Mouse (Mus musculus) c-Kit-positive CD71-positive TER-119-positive erythroid progenitor cells, embryonic 14.5 days (primary cell): Measurements from ENCODE around the gene Stk35.
A peak's percentile ranks its signal among the peaks of the same experiment; 100 is the strongest.
"Not testable (repeated sequence)": the region's sequence is repeated elsewhere in the genome, so short reads cannot be mapped to it uniquely, and the experiment has no call there.

Experiments
- DNase-seq: peaks from one replicate; pipeline ENCODE4 v3.0.0-alpha.2; 2013; ENCODE audit warnings: low spot score

Gene Stk35

DNA sequence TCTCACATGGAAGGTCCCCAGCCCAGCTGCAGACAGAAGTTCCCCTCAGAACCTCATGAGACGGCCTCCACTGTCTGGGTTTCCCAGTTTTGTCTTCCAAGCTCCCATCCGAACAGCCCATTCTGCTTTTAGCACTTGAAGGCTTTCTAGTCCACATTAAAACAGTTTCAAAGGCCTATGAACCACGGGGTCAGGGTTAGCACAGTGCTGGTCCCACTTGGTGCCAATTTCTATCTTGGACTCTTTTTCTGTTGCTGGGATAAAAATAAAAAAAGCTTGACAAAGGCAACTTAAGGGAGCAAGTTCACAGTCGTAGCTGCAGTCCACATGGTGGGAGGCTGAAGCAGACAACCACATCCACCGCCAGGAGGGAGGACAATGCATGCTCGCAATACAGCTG, 34.6 kb downstream of the Stk35 start:
- DNase-seq = no peak

DNA sequence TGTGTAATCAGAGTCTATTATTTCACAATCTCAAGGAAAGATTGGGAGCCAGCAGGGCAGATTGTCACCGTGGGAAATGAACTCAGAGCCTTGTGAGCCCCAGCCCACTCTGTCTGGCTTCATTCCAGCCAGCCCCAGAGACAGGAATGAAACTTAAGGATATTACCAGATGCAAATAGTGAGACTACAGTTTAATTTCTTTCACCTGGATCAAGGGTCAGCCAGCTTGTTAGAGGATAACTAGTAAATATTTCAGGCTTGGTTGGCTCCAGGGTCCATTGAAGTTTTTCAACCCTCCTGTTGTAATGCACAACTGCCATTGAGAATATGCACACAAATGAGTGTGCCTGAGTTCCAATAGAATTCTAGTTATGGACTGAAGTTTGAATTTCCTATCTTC, 36.6 kb downstream of the Stk35 start:
- no peak for DNase-seq

DNA sequence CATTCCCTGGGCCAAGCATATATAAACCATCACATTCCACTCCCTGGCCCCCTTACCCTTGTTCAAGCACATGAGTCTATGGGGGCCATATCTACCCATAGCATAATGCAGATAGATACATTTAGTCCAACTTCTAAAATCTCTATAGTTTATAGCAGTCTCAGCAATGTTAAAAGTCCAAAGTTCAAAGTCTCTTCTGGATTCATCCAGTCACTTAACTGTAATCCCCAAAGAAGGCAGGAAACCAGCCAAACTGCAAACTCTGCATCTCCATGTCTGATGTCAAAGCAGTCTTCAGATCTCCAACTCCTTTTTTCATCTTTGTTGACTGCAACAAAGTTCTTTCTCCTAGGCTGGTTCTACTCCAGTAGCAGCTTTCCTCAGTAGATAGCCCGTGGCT, 38.0 kb downstream of the Stk35 start:
- no peak for DNase-seq

DNA sequence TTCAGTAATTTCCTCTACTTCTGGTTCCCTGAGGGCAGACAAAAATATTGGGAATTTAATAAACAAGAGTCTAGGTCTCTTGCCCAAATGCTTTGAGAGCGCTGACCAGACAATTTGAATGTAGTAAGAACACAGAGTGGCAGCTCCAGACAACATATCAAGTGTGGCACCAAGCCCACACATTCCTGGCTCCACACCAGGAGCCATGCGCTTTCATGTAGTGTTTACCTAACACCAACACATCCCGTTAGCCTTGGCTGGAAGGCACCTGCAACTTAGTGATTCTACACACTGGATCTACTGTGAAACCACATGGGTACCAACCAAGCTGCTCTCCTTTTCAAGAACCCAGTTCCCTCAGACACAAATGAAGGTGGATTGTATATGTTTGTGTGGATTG, 45.5 kb downstream of the Stk35 start:
- DNase-seq = no peak

DNA sequence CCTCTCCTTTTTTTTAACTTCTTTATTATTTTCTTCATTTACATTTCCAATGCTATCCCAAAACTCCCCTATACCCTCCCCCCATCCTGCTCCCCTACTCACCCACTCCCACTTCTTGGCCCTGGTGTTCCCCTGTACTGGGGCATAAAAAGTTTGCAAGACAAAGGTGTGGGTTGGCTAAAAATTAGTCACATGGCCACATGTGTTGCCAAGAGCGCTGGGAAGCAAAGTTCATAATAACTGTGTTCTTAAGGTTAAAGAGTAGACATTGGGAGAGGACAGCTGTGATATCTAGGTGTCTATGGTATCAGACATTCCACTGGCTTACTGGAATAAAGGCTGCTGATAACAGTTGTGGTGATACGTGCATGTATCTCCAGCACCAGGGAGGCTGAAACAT, 46.2 kb downstream of the Stk35 start:
- no peak for DNase-seq

DNA sequence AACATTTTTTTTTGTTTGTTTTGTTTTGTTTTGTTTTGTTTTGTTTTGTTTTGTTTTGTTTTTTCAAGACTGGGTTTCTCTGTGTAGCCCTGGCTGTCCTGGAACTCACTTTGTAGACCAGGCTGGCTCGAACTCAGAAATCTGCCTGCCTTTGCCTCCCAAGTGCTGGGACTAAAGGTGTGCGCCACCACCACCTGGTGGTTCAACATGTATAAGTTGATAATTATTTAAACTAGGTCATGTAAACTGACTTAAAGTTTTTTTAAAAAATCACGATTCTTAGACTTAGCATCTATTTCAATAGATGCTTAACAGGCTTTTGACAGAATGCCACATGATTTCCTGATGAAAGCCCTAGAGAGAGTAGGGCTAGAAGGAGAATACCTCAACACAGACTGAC, 48.8 kb downstream of the Stk35 start:
- not testable (repeated sequence) for DNase-seq

DNA sequence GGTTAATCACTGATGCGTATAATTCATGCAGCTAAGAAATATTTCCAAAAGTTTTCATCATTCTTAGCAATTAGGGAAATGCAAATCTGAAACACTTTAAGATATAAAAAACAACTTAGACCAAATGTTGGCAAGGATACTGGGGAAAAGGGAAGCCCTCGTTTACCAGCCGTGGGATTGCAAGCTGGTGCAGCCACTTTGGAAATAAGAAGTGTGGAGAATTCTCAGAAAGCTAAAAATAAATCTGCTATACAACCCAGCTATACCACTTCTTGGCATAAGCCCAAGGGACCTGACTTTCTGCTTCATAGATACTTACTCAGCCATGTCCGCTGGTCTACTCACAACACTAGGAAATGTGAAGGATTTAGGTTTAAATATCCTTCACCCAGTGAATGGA, 51.2 kb downstream of the Stk35 start:
- no peak for DNase-seq

DNA sequence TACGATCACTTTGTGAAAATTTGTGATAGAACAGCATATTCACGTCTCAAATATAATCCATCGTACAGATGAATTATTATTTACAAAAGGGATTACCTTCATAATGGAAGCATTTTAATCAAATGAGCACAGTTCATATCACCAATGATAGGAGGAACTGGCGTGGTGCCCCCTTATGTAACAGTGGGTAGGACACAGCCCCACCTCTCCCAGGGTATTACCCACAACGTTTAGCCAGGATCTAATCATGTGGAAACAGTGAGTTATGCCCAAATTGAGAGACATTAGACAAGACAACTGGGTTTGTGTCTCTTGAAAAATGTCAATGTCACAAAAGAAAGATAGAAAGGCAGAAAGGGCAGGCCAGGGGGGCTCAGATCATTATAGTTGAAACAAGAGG, 62.9 kb downstream of the Stk35 start:
- no peak for DNase-seq

DNA sequence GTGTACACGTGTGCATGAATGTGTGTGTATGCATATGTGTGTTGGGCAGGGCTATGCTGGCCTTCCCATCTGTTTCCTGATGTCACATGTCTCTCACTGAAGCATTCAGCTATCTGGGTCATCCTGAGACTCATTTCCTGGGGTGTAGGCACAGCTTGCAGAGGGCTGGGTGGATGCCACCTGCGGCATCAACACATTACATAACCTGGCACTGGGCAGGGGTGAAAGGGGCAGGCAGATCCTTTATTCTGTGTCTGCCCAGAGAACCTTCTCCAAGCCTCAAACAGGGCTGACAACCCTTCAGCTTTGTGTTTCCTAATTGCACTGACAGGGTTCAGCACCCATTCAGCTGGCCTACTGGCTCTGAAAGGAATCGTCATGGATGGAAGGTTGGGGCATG, 64.6 kb downstream of the Stk35 start:
- DNase-seq = no peak

DNA sequence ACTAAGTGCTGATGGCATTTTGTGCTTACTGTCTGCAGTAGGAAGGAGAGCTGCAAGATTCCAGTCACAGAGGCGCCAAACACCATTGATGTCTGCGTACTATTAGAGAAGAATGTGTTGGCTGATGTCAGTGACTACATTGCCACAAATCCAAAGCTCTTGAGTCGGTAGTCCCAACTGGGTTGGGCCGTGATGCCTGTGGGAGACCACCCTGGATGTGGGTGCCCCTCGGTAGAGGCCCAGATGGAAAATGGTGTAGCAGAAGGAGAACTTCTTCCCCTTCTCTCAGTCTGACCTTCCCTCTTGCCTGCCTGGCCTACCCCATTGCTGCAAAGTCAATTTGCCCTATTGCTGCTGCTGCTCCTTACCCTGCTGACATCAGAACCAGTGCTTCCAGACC, 68.8 kb downstream of the Stk35 start:
- no peak for DNase-seq

DNA sequence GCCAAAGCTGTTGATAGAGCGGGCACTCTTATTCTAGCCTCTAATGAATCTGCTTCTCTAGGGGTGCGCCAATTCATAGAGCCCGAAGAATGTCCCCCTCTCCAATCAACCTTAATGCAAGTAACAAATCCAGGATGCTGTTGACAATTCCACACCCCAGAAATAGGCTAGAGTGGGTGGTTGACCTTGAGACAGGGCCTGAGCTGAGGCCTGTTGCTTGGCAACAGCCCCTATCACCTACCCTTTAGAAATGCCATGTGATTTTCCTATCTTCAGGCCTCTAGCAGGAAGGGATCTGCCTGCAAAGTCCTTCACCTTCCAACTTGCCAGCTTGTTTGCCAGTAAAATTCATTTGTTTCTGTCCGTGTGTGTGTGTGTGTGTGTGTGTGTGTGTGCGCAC, 70.9 kb downstream of the Stk35 start:
- no peak for DNase-seq

DNA sequence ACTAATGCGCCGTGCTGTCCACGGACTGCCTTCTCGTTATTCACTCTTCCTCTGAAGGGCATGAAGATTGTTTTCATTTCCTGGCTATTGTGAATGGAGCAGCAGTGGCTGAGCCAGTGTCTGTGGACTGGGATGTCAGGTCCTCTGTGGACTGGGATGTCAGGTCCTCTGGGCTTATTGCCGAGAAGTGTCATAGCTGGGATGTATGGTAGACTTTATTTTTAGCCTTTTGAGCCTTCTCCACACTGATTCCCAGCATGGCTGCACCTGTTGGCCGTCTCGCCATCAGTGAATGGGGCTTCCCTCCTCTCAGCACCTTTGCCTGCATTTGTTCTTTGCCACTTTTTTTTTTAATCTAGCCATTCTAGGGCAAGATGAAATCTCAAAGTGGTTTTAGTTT, 71.8 kb downstream of the Stk35 start:
- no peak for DNase-seq

DNA sequence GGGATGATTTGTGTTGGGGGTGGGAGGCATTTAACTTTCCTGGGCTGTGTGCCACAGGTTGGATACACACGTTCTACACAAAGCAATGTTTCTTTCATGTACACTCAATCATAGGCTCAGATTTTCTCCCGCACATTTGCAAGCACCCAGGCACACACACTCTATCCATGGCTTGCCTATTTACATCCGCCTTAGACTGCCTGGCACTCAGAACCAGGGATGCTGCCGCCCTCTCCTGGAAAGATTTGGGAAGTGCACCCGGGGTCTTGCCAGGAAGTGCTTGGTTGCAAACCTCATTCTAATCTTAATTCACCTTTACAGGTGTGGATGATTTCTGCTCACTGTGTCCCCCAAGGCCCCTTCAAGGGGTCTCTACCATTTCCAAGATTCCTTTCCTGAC, 73.2 kb downstream of the Stk35 start:
- peak; percentile 50 for DNase-seq

DNA sequence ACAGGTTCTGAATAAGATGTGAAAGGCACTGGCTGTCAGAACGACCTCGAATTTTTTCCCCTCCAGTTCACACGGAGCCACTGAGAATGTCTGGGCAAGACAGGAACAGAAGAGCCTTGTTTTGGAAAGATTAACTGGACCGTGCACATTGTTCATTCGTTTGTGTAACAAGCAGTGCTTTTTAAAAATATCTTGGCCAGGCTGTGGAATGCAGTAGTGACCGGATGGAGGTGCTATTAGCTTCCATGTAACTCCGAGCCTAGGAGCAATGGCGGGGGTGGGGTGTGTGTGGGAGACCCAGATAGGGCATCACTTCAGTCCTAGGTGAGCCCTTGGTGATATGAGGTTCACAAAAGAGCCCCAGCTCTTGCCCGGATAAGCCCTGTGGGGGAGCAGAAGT, 73.8 kb downstream of the Stk35 start:
- no peak for DNase-seq

DNA sequence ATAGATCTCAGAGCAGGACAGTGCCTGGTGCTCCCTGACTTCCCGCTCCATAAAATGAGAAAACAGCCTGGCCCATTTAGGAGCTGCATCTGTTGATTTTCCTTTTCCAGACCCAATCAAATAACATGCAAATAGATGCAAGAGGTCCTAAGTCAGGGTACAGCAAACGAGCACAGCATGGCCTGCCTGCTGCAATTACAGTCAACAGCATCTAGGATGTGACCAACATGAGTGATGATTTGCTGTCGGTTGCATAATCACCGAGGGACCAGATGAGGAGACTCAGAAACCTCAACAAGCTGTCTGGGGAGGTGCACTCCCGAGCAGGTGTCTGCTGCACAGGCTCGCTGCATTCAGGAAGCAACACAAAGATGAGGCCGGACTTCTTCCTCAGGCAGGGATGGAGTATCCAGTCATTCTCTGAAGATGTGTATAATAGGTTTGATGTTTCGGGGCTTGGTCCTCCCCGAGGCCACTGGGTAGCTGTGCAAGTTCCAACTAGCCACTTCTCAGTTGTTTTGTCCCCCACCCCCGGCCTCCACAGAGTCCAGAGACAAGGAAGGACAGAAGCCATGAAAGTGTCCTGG, 74.3 kb downstream of the Stk35 start:
- no peak for DNase-seq

DNA sequence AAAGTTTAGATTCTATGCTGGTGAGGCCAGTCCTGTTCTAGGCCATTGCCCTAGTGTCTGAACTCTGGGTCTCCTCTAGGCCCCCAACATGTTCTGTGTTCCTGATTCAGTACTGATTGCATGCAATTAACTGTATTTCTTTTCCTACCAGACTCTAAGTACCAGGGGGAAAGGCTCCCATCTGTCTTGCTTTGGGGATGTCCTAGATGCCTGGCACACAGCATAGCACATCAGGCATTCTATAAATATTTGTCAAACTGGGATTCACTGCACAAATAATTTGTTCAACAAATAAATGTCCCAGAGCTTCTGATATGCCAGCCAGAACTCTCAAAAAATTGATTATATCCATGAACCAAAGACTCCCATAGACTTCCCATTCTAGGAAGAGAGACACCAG, 76.6 kb downstream of the Stk35 start:
- no peak for DNase-seq

DNA sequence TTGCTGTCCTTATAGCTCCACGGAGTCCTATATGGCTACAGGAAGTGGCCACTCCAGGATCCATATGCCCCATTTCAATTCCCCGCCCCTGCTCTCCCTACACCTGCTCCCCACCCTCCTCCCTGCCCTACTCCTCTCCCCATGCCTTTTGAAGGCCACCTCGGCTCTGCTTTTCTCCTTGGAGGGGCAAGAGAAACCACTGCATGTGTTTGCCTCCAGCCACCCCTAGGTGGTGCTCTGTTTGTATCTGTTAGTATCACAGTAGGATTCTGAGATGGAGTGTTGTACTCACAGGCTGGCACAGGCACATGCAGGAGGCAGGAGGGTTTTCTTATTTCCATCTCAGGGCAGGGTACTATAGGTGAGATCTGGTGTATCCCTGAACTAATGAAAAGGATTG, 79.5 kb downstream of the Stk35 start:
- DNase-seq = peak; percentile 4

DNA sequence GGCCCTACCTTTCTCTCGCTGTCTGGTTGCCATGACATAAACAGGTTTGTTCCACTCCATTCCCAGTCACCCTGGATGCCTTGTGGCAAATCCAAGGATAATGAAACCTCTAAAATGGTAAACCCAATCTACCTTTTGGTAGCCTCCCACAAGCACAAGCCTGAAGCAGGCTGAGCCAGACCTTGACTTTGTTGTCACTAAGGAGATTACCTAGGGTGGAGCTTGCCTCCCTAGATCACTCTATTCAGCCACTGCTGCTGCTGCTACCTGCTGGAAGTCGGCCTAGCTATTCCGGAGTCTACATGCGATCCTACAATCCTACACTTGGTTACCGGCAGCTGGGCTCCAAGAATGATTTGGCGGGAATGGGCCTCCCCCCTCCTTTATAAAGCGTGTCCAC, 79.9 kb downstream of the Stk35 start:
- DNase-seq = no peak

DNA sequence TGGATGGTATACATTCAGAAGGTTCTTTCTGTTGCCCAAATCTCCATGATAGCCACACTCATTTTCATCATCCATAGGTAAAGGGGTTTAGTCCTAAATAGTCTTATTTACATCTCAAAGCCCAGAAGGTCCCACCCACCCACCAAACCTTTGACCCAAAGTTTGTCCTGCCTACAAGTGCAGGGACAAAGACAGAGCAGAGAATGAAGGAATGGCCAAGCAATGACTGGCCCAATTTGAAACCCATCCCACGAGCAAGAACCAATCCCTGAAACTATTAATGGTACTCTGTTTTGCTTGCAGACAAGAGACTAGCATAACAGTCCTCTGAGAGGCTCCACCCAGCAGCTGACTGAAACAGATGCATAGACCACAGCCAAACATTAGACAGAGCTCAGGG, 81.6 kb downstream of the Stk35 start:
- no peak for DNase-seq
